Mouse (Mus musculus) mouse embryonic stem cell (cell line): Measurements from ENCODE around the gene Flii.

ENCODE experiments used
- in situ Hi-C, 2 experiments: fragments of 300-500 bp; cut with MboI; formaldehyde crosslinking; loops; 1 replicate in 1 of 2; 3 replicates in 1 of 2; pipeline ENCODE4 v1.14.3; 2019 to 2020; ENCODE audit warnings: low sequenced_read_pairs in 2 of 2, low pct_unique_long_range_greater_than_20kb in 1 of 2, mixed read lengths in 1 of 2; ENCODE audit not compliant: unreplicated experiment in 1 of 2

The Flii gene

GRCm38 (mm10) chr11:60700320-60701185, 26.5 kb downstream of the Flii start:
- in situ Hi-C loops, result loop anchor here in 1 of 2 experiments (25.0 kb wide), 1 partner anchor 138 kb away; no protein-coding TSS in a partner anchor

- in situ Hi-C loops, result loop anchor here in 1 of 2 experiments (25.0 kb wide), 1 partner anchor 137 kb away; no protein-coding TSS in a partner anchor
Measured at GRCm38 (mm10) chr11:60699524-60700075, 27.5 kb downstream of the Flii start, which contains the start of gene Llgl1. TSS of gene Llgl1 (plus strand) at chr11:60699723.

GRCm38 (mm10) chr11:60698806-60699523, 28.1 kb downstream of the Flii start:
- in situ Hi-C loops, result no loop called here

GRCm38 (mm10) chr11:60697561-60697960, 29.5 kb downstream of the Flii start:
- in situ Hi-C loops, result no loop called here

GRCm38 (mm10) chr11:60696165-60696564, 30.9 kb downstream of the Flii start:
- in situ Hi-C loops, result no loop called here
